Mouse (Mus musculus): ENCODE measurements around the gene Ogfod3.

DNA sequence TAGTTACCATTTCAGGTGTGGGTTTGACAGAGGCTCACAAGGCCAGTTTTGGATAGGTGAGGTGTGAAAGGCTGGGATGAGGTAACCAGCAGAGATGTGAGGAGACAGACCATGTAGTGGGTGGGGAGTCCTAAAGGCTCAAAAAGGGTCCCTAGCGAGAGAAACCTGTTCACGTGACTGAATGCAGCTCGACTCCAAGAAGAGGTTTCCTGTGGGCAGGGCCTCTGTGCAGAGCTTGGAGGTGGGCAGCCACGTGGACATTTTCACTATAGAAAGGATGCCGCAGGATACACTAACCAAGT, 701 bp downstream of the Ogfod3 start:
- TF ChIP-seq POLR2A (IDR thresholded peaks at IDR 0.05; ENCODE audit: low read depth, low read length) (no peak), CTCF (conservative IDR thresholded peaks at IDR 0.05; ENCODE audit: insufficient read depth, insufficient read length, low read depth, low read length) (no peak)
